Mouse (Mus musculus) layer of hippocampus, postnatal 36 days (tissue): ENCODE results near the gene Ildr2. TPM values are rescaled to one million over a fixed set of nuclear protein-coding genes. Genes with fewer than 3 reads are reported as not detected.

ENCODE experiments used
- DNase-seq, 2 experiments: peaks; one replicate each; pipeline ENCODE4 v3.0.0; 2022
- total RNA-seq, 2 experiments: library from RNA; stranded (reverse); gene quantifications; 2 replicates each; pipeline ENCODE4 v1.2.3; 2021

Ildr2 gene
- total RNA-seq, 2 experiments from 2014 or later = 66.1 to 69.9 TPM

GRCm38 (mm10) chr1:166342539-166342938, 88.6 kb downstream of the Ildr2 start:
- DNase-seq = no peak

GRCm38 (mm10) chr1:166343586-166343985, 89.6 kb downstream of the Ildr2 start:
- DNase-seq = no peak

- peak; percentile 29 to 30 for DNase-seq
Measured at GRCm38 (mm10) chr1:166344300-166345077, 90.5 kb downstream of the Ildr2 start.

DNA sequence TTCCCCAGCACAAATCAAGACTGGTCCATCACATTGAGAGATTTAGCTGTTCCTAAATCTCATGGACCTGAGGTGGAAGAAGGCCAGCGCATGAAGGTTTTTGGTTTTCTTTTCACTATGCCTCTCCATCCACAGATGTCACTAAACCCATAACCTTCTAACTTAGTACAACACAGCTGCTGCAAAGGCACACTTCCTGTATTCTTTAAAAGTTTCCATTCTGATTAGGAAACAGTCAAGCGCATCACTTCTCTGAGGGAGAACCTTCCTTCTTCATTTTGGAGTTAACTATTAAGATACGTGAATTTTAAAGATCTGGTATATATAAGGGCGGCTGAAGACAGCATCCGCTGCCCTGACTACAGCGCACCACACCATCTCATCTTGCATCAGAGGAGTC, 91.7 kb downstream of the Ildr2 start:
- no peak for DNase-seq

DNA sequence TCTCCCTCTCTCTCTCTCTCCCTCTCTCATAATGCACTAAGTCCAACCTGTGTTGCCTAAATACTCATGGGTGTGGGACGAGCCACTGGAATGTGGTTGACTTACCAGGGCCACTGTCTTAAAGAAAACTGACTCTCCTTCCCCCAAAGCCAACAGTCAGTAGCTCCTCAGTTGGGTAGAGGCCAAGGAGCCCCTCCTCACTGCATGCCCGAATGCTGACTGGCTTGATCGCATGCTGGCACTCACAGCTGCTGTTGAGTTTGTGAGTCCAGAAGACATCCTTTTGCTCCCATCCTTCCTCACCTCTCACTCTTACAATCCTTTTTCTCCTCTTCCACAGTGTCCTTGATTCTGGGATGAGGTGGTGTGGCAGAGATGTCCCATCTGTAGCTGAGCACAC, 93.0 kb downstream of the Ildr2 start:
- DNase-seq = no peak

DNA sequence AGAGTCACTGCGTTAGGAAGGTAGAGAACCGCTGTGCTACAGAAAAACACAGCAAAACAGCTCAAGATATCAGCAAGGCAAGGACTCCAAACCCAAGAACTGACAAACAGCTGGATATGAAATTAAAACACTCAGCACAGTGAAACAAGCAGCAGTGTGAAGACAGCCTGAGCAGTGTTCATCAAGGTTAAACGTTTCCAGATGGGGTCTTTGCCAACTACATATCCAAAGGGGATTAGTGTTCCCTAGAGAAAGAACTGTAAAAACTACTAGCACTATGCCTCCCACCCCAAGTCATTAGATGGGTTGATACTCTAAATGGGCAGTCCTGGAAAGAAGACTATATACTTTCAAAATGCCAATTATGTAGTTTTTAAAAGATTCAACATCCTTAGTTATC, 95.4 kb downstream of the Ildr2 start:
- DNase-seq = no peak

DNA sequence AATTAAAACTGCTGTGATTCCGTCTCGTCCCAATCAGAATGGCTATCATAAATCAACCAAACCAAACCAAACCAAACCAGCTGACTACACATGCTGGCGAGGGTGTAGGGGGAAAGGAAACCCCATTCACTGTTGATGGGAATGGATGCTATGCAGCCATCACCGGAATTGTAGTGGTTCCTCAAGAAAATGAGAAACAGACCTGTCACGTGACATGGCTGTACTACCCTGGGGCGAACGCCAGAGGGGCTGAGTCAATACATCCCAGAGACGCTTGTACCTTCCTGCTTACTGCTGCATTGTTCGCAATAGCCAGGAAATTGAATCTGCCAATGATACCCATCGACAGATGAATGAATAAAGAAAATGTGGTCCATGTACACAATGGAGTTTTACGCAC, 95.8 kb downstream of the Ildr2 start:
- no peak for DNase-seq

DNA sequence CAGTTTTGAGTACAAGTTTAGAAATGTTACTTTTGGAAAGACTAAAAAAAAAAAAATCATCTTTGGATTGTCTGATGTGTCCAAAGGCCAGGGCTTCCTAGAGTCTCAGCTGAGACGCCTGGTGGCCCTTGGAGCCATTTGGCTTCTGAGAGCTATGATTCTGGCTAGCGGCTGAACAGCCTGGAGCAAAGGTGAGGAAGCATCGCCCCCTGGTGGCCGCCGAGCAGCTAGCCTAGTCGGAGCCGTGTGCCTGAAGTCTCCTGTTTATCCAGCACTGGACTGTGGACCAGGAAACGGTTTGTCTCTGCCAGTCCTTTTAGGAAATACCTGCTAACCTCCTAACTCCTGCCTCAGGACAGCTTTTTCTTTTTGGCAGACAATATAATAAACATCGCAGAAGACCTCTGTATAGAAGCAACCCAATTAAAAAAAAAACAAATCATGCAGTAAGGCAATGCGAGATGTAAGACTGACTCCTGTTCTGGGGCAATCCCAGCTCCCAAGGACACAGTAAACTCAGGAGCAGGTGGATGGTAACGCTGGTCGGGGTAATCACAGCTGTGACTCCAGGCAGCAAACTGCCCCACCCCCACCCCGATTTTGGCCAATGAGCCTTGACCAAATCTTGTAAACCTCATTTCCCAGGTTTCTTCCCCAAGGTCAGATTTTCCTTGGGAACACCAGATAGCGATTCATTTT, 106.4 kb downstream of the Ildr2 start:
- peak; percentile 84 to 89 for DNase-seq

GRCm38 (mm10) chr1:166360896-166361295, 107.0 kb downstream of the Ildr2 start:
- DNase-seq = no peak

DNA sequence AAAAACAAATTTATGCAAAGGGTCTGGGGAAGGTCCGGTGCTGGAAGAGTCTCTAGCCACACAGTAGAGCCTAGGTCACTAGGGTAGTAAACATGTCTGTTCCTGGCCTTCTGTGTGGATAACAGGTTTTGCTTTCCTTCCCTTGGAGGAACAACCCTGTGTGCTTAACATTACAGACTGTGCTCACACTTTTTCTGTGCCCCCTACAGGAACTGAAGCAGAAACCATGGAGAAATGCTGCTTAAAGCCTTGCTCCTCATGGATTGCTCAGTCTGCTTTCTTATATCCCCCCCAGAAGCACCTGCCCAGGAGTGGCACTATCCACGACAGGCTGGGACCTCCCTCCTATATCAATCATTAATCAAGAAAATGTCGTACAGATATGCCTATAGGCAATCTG, 107.9 kb downstream of the Ildr2 start:
- no peak for DNase-seq

- DNase-seq = no peak
Measured at GRCm38 (mm10) chr1:166362659-166363058, 108.7 kb downstream of the Ildr2 start.

DNA sequence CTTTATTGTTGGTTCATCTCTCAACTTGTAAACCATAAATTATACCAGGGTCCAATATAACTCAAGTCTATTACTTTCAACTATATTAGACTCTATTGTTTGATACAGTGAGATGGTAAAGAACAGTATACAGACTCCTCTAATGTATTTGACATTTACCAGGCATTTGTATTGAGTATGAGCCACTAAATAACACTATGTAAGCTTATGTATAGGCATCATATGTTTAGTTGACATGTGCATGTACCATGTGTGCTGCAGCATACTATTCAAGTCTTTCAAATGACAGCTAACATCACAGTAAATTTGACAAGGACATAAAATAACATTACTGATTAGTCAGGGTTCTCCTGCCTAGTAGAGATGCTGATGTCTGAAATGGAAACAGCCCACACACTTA, 109.2 kb downstream of the Ildr2 start:
- DNase-seq = no peak

Other genes starting within 250 kb of the Ildr2 start
- gene Dusp27, start 126.2 kb upstream of the Ildr2 start, total RNA-seq = not detected
- not detected for gene Gpa33, start 123.9 kb upstream of the Ildr2 start, total RNA-seq
- gene Mael, start 15.4 kb upstream of the Ildr2 start, total RNA-seq = not detected
- gene Tada1, start 125.0 kb downstream of the Ildr2 start, total RNA-seq = 10 to 100 TPM; 36.6 to 37.8 TPM
- 10 to 100 TPM; 34.0 to 34.5 TPM for gene Pogk, start 155.7 kb downstream of the Ildr2 start, total RNA-seq
- not detected for gene Gm4846, start 243.4 kb downstream of the Ildr2 start, total RNA-seq